8 mouse cellular contexts compared by ENCODE assay signal in the genomic region with DNA sequence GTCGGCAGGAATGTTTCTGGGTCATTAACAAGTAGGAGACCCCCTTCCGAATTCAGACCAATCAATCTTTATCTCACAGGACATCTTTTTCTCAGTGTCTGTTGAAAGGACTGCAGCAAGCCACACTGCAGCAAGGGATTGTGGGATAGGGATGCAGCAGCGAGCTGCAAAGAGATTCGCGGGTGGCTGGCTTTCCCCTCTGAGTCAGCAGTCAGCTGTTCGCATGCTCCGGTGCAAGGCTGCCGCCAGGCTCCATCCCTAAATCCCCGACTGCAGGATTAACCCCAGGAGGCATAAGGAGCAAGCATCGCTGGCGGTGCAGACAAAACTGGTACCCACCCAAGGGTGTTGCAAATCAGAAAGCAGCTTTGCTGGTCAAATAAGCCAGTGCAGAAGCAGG. TPM values are rescaled to one million over a fixed set of nuclear protein-coding genes. Genes with fewer than 3 reads are reported as not detected.
DNase-seq lines count a peak whose midpoint lies in the region; ATAC-seq and TF ChIP-seq lines count a peak whose summit lies in the region.

No protein-coding gene starts in this region.

- H3K4me2 ChIP-seq in CH12.LX (ENCODE audit: insufficient read depth, low read depth, poor library complexity, severe bottlenecking): peak overlapping the region; percentile 92
- peak overlapping the region; percentile 77 for H3K4me2 ChIP-seq in forebrain, embryonic 13.5 days
- H3K4me2 ChIP-seq in neural tube, embryonic 15.5 days: peak overlapping the region; percentile 70

- H3K9me3 ChIP-seq in CH12.LX (replicated peaks; ENCODE audit: low read length): no peaks in the 10 kb centered on the region
- no peaks in the 10 kb centered on the region for H3K9me3 ChIP-seq in forebrain, embryonic 13.5 days (replicated peaks)
- H3K9me3 ChIP-seq in neural tube, embryonic 15.5 days (replicated peaks): no peaks in the 10 kb centered on the region

- TF ChIP-seq EP300 in CH12.LX (IDR thresholded peaks at IDR 0.05; ENCODE audit: low read length): peak; percentile 51; the same call in 1 of the 2 replicates

- dilution Hi-C loops in CH12.LX (cut with MboI; ENCODE audit: extremely low pct_ligation_motif_present, extremely low pct_unique_long_range_greater_than_20kb, low sequenced_read_pairs): no loop called here

- peaks cover 6 to 32% of the 10 kb centered on the region in 2 experiments for H3K4me1 ChIP-seq in CH12.LX (ENCODE audit: control insufficient read depth in 1 of 2, insufficient read depth in 2 of 2)
- H3K4me1 ChIP-seq in forebrain, embryonic 13.5 days: peaks cover 57% of the 10 kb centered on the region
- peaks cover 42% of the 10 kb centered on the region for H3K4me1 ChIP-seq in neural tube, embryonic 15.5 days

- peak; percentile 69 for DNase-seq in CH12.LX (ENCODE audit: extremely low read depth)
- peak; percentile 95 for DNase-seq in brain, embryonic 14.5 days (ENCODE audit: low read depth)
- DNase-seq in heart, postnatal 10 days: peak; percentile 68 to 73
- DNase-seq in layer of hippocampus, adult 11-12 months (ENCODE audit: low spot score): peak; percentile 77
- peak; percentile 24 to 35 for DNase-seq in lung, adult 18-20 months

- TF ChIP-seq CTCF in CH12.LX (conservative IDR thresholded peaks at IDR 0.05 in 1 of 2, IDR thresholded peaks at IDR 0.05 in 1 of 2; ENCODE audit: low read depth in 2 of 2, low read length in 2 of 2): no peak
- TF ChIP-seq CTCF in brain, embryonic 14.5 days (IDR thresholded peaks at IDR 0.05; ENCODE audit: borderline replicate concordance, extremely low read depth, insufficient read depth, insufficient read length): no peak

- intact Hi-C loops in heart, postnatal 10 days (cut with DNase I): loop anchor here (5.0 kb wide), 1 partner anchor 43 kb away; no protein-coding TSS in a partner anchor

- TF ChIP-seq POLR2A in CH12.LX (IDR thresholded peaks at IDR 0.05; ENCODE audit: low read depth, low read length): peak; percentile 49; the same call in 1 of the 2 replicates
- no peak for TF ChIP-seq POLR2A in brain, embryonic 14.5 days (IDR thresholded peaks at IDR 0.05; ENCODE audit: borderline replicate concordance, extremely low read depth, insufficient read depth, insufficient read length, poor library complexity, severe bottlenecking)

- H3K9ac ChIP-seq in CH12.LX (ENCODE audit: insufficient read depth, low read depth): peak overlapping the region; percentile 76
- peak overlapping the region; percentile 70 for H3K9ac ChIP-seq in forebrain, embryonic 13.5 days
- peak overlapping the region; percentile 78 for H3K9ac ChIP-seq in neural tube, embryonic 15.5 days (replicated peaks)

- H3K27ac ChIP-seq in CH12.LX (ENCODE audit: insufficient read depth, low read depth): peak overlapping the region; percentile 94
- H3K27ac ChIP-seq in forebrain, embryonic 13.5 days: peak overlapping the region; percentile 83
- peak overlapping the region; percentile 95 for H3K27ac ChIP-seq in neural tube, embryonic 15.5 days (replicated peaks)

- no peaks in the 10 kb centered on the region for H3K27me3 ChIP-seq in CH12.LX (replicated peaks)
- H3K27me3 ChIP-seq in forebrain, embryonic 13.5 days: no peaks in the 10 kb centered on the region
- no peaks in the 10 kb centered on the region for H3K27me3 ChIP-seq in neural tube, embryonic 15.5 days (replicated peaks)

- TF ChIP-seq RAD21 in CH12.LX (IDR thresholded peaks at IDR 0.05; ENCODE audit: low read depth, low read length): no peak

- peak; percentile 81 for ATAC-seq in forebrain, embryonic 13.5 days
- ATAC-seq in neural tube, embryonic 15.5 days (ENCODE audit: low FRiP score): peak; percentile 89
- ATAC-seq in erythroblast, adult 5-6 weeks (replicated peaks; ENCODE audit: low FRiP score, poor library complexity, severe bottlenecking): no peak

- H3K36me3 ChIP-seq in CH12.LX (replicated peaks in 1 of 2; ENCODE audit: control insufficient read depth in 1 of 2, insufficient read depth in 1 of 2, low read length in 1 of 2): peaks cover 0 to under 1% of the 10 kb centered on the region in 2 experiments
- H3K36me3 ChIP-seq in forebrain, embryonic 13.5 days (ENCODE audit: poor library complexity, severe bottlenecking): peaks cover 11% of the 10 kb centered on the region
- H3K36me3 ChIP-seq in neural tube, embryonic 15.5 days: no peaks in the 10 kb centered on the region

- WGBS in forebrain, embryonic 13.5 days: under 1% methylated on average over 11 of the region's 11 CpGs
- under 1% methylated on average over 11 of the region's 11 CpGs for WGBS in neural tube, embryonic 15.5 days

- no peaks in the 10 kb centered on the region for H3K79me2 ChIP-seq in CH12.LX (replicated peaks; ENCODE audit: control insufficient read depth, extremely low read depth, insufficient read depth, poor library complexity, severe bottlenecking)

- H3K4me3 ChIP-seq in CH12.LX (replicated peaks in 1 of 3; ENCODE audit: low read depth in 2 of 3, low read length in 2 of 3, poor library complexity in 1 of 3): peak overlapping the region; percentile 47 to 80 (median 60)
- H3K4me3 ChIP-seq in forebrain, embryonic 13.5 days: peak overlapping the region; percentile 54
- H3K4me3 ChIP-seq in neural tube, embryonic 15.5 days (replicated peaks): peak overlapping the region; percentile 67

- in situ Hi-C loops in CH12.LX (cut with MboI; ENCODE audit: low pct_ligation_motif_present, low pct_unique_long_range_greater_than_20kb, low sequenced_read_pairs): no loop called here

TF ChIP-seq in CH12.LX, 34 proteins besides CTCF, POLR2A, EP300 and RAD21 (continues in another document):
- no peak for TF ChIP-seq POLR2AphosphoS2 (IDR thresholded peaks at IDR 0.05; ENCODE audit: low read depth, low read length)
- TF ChIP-seq NRF1 (IDR thresholded peaks at IDR 0.05; ENCODE audit: low read depth, low read length): peak; percentile 45
- peak; percentile 41; the same call in 1 of the 2 replicates for TF ChIP-seq TCF12 (IDR thresholded peaks at IDR 0.05; ENCODE audit: low read depth, low read length)
- TF ChIP-seq JUND (conservative IDR thresholded peaks at IDR 0.05; ENCODE audit: low read depth, low read length): no peak
- TF ChIP-seq MAFK (IDR thresholded peaks at IDR 0.05; ENCODE audit: insufficient replicate concordance, low read length): peak; percentile 69
- TF ChIP-seq USF2 (conservative IDR thresholded peaks at IDR 0.05; ENCODE audit: low read depth, low read length): no peak
- no peak for TF ChIP-seq GABPA (IDR thresholded peaks at IDR 0.05; ENCODE audit: insufficient replicate concordance, low read depth, low read length)
- TF ChIP-seq SMC3 (IDR thresholded peaks at IDR 0.05; ENCODE audit: low read depth, low read length): no peak
- TF ChIP-seq HCFC1 (IDR thresholded peaks at IDR 0.05; ENCODE audit: low read depth, low read length): no peak
- peak; percentile 12; the same call in 1 of the 2 replicates for TF ChIP-seq MEF2A (IDR thresholded peaks at IDR 0.05; ENCODE audit: borderline replicate concordance, low read depth, low read length)
- no peak for TF ChIP-seq CHD2 (IDR thresholded peaks at IDR 0.05; ENCODE audit: low read length)
- no peak; the same call in 1 of the 2 replicates for TF ChIP-seq MYC (IDR thresholded peaks at IDR 0.05; ENCODE audit: low read depth, low read length)
- peak; percentile 37; the same call in 1 of the 2 replicates for TF ChIP-seq MAX (IDR thresholded peaks at IDR 0.05; ENCODE audit: low read length)
- TF ChIP-seq NELFE (IDR thresholded peaks at IDR 0.05; ENCODE audit: low read depth, low read length): peak; percentile 18; the same call in 1 of the 2 replicates
- no peak for TF ChIP-seq ELF1 (IDR thresholded peaks at IDR 0.05; ENCODE audit: low read depth, low read length)
- no peak for TF ChIP-seq PAX5 (IDR thresholded peaks at IDR 0.05; ENCODE audit: low read length)
- TF ChIP-seq ZKSCAN1 (IDR thresholded peaks at IDR 0.05; ENCODE audit: borderline replicate concordance, low read depth, low read length): no peak
- peak; percentile 57; the same call in 1 of the 2 replicates for TF ChIP-seq E2F4 (IDR thresholded peaks at IDR 0.05; ENCODE audit: insufficient replicate concordance, low read depth, low read length)
- TF ChIP-seq ETS1 (conservative IDR thresholded peaks at IDR 0.05; ENCODE audit: low read depth, low read length): peak; percentile 89
- no peak for TF ChIP-seq CHD1 (IDR thresholded peaks at IDR 0.05; ENCODE audit: low read depth, low read length)
- TF ChIP-seq MAZ (IDR thresholded peaks at IDR 0.05; ENCODE audit: low read depth, low read length): 0 out of 2 replicates have a peak, but pooled peaks have one; percentile 18
- no peak for TF ChIP-seq USF1 (IDR thresholded peaks at IDR 0.05; ENCODE audit: low read depth, low read length)
- TF ChIP-seq IRF4 (IDR thresholded peaks at IDR 0.05; ENCODE audit: low read depth, low read length): peak; percentile 22; the same call in 1 of the 2 replicates
- TF ChIP-seq KAT2A (IDR thresholded peaks at IDR 0.05; ENCODE audit: insufficient replicate concordance, low read length): no peak
- no peak for TF ChIP-seq ZMIZ1 (IDR thresholded peaks at IDR 0.05; ENCODE audit: low read depth, low read length)
- no peak for TF ChIP-seq UBTF (IDR thresholded peaks at IDR 0.05; ENCODE audit: low read depth, low read length)
- no peak for TF ChIP-seq ZC3H11A (IDR thresholded peaks at IDR 0.05; ENCODE audit: low read depth, low read length)
- 0 out of 2 replicates have a peak, but pooled peaks have one; percentile 3 for TF ChIP-seq ZNF384 (IDR thresholded peaks at IDR 0.05; ENCODE audit: low read depth, low read length)
- TF ChIP-seq SIN3A (IDR thresholded peaks at IDR 0.05; ENCODE audit: low read length): peak; percentile 79
- TF ChIP-seq MXI1 (IDR thresholded peaks at IDR 0.05; ENCODE audit: low read depth, low read length): peak; percentile 75; the same call in 1 of the 2 replicates
- peak; percentile 11; the same call in 1 of the 2 replicates for TF ChIP-seq RCOR1 (conservative IDR thresholded peaks at IDR 0.05; ENCODE audit: low read depth, low read length)
- TF ChIP-seq JUN (IDR thresholded peaks at IDR 0.05; ENCODE audit: insufficient read depth, low read depth, low read length): 0 out of 2 replicates have a peak, but pooled peaks have one; percentile 11

RNA-seq across cellular contexts. Expression of a gene that starts 46.8 kb away (rescaled TPM):
- 0.17 and 0.21 TPM in 2 replicates for total RNA-seq in CH12.LX (2012; rRNA removed)
- total RNA-seq in CH12.LX (2014; rRNA removed): 0.31 and 0.41 TPM in 2 replicates
- polyA plus RNA-seq in CH12.LX (2012; ENCODE audit: insufficient read length, low read depth): 0.34 and 0.71 TPM in 2 replicates
- polyA plus RNA-seq in brain, embryonic 14.5 days (2012; rRNA removed): not detected in 2 replicates
- polyA plus RNA-seq in forebrain, embryonic 13.5 days (2015; fragmentation: Nextera tagmentation; extraction: Ambion mirVana): 3.7 and 4.1 TPM in 2 replicates
- under 1 TPM in 1 of 2 experiments, not detected in 1; 0.25 TPM for total RNA-seq in heart, postnatal 10 days (2021)
- 1.9 and 2.4 TPM in 2 replicates for polyA plus RNA-seq in neural tube, embryonic 15.5 days (2015; fragmentation: Nextera tagmentation; extraction: Ambion mirVana)
- total RNA-seq in erythroblast, adult 5-6 weeks (2015; ENCODE audit: low replicate concordance): not detected in 2 replicates
- total RNA-seq in erythroblast, adult 5-6 weeks (2017; ENCODE audit: low replicate concordance): not detected in 2 replicates

Comparison
In these comparisons a context has a peak if more than half of its experiments do, and no peak if none do; other contexts are left out.
1. DNase-seq: peak in every context shown above with its lines; median percentile 95 in brain, embryonic 14.5 days; 77 in layer of hippocampus, adult 11-12 months; 70 in heart, postnatal 10 days; 69 in CH12.LX; 30 in lung, adult 18-20 months.